Mouse (Mus musculus) thymus, adult 18-20 months (tissue): ENCODE data around the gene Fgfr2.

Experiments
- DNase-seq, 2 experiments: peaks; one replicate each; pipeline ENCODE4 v3.0.0; 2022; ENCODE audit warnings: mixed read lengths in 2 of 2

Gene Fgfr2

GRCm38 (mm10) chr7:131992873-131993272, 1130.3 kb downstream of the Fgfr2 start:
- no peak for DNase-seq

- no peak for DNase-seq
These were observed 1130.9 kb downstream of the Fgfr2 start for GRCm38 (mm10) chr7:131992226-131992625.

GRCm38 (mm10) chr7:131989056-131989455, 1134.1 kb downstream of the Fgfr2 start:
- no peak for DNase-seq

GRCm38 (mm10) chr7:131978609-131979008, 1144.5 kb downstream of the Fgfr2 start:
- no peak for DNase-seq

- no peak for DNase-seq
These were observed 1147.3 kb downstream of the Fgfr2 start for GRCm38 (mm10) chr7:131975867-131976266.

- DNase-seq, result no peak
These were observed 1152.9 kb downstream of the Fgfr2 start for GRCm38 (mm10) chr7:131970255-131970654.

- no peak for DNase-seq
These were observed 1156.1 kb downstream of the Fgfr2 start for GRCm38 (mm10) chr7:131966916-131967494.

GRCm38 (mm10) chr7:131966023-131966915, 1156.9 kb downstream of the Fgfr2 start, which contains the start of gene Gpr26:
Gene Gpr26 (plus strand): TSS chr7:131966460.
- no peak for DNase-seq

- no peak for DNase-seq
These were observed 1162.6 kb downstream of the Fgfr2 start for GRCm38 (mm10) chr7:131960551-131960950.

GRCm38 (mm10) chr7:131958705-131959104, 1164.4 kb downstream of the Fgfr2 start:
- DNase-seq, result no peak

GRCm38 (mm10) chr7:131953402-131953801, 1169.7 kb downstream of the Fgfr2 start:
- DNase-seq, result no peak

GRCm38 (mm10) chr7:131951131-131951530, 1172.0 kb downstream of the Fgfr2 start:
- no peak for DNase-seq

GRCm38 (mm10) chr7:131937611-131938010, 1185.5 kb downstream of the Fgfr2 start:
- DNase-seq, result no peak

GRCm38 (mm10) chr7:131927288-131928050, 1195.7 kb downstream of the Fgfr2 start:
- DNase-seq, result no peak

- DNase-seq, result no peak
These were observed 1205.8 kb downstream of the Fgfr2 start for GRCm38 (mm10) chr7:131917384-131917783.

GRCm38 (mm10) chr7:131909611-131910010, 1213.5 kb downstream of the Fgfr2 start:
- no peak for DNase-seq

- DNase-seq, result no peak
These were observed 1216.5 kb downstream of the Fgfr2 start for GRCm38 (mm10) chr7:131906499-131907190.

GRCm38 (mm10) chr7:131899356-131899755, 1223.8 kb downstream of the Fgfr2 start:
- no peak for DNase-seq

GRCm38 (mm10) chr7:131897282-131897681, 1225.9 kb downstream of the Fgfr2 start:
- DNase-seq, result no peak

GRCm38 (mm10) chr7:131882824-131883223, 1240.3 kb downstream of the Fgfr2 start:
- DNase-seq, result no peak

GRCm38 (mm10) chr7:131881876-131882615, 1241.1 kb downstream of the Fgfr2 start:
- peak; percentile 14 to 16 for DNase-seq

- no peak for DNase-seq
These were observed 1243.0 kb downstream of the Fgfr2 start for GRCm38 (mm10) chr7:131880150-131880549.
